Mouse (Mus musculus): Measurements from ENCODE around the gene Igsf21. TPM values are rescaled to one million over a fixed set of nuclear protein-coding genes. Genes with fewer than 3 reads are reported as not detected.

Igsf21 gene
- polyA plus RNA-seq, 1 experiment from 2014 or later: 1.4 TPM

GRCm38 (mm10) chr4:139977308-139977781, 269.2 kb downstream of the Igsf21 start:
- H3K4me3 ChIP-seq (replicated peaks): no peak overlapping the region
- 12% methylated on average over 5 of the region's 5 CpGs for WGBS
- no peaks in the 10 kb centered on the region for H3K36me3 ChIP-seq
- no peaks in the 10 kb centered on the region for H3K9me3 ChIP-seq (replicated peaks)
- peak; percentile 57 for ATAC-seq (replicated peaks; ENCODE audit: low FRiP score)
- peak overlapping the region; percentile 24 for H3K4me2 ChIP-seq
- H3K4me1 ChIP-seq: peaks cover 53% of the 10 kb centered on the region
- H3K27me3 ChIP-seq: no peaks in the 10 kb centered on the region
- H3K9ac ChIP-seq: 0 out of 2 replicates have a peak overlapping the region, but pooled peaks have one; percentile 5
- peak overlapping the region; percentile 90 for H3K27ac ChIP-seq

Measured in kidney, embryonic 15.5 days (tissue).